ENCODE assay signal across 8 mouse cellular contexts in genomic region chr9:20652260-20652658, GRCm38 (mm10). TPM values are rescaled to one million over a fixed set of nuclear protein-coding genes. Genes with fewer than 3 reads are reported as not detected.
DNase-seq lines count a peak whose midpoint lies in the region; ATAC-seq and TF ChIP-seq lines count a peak whose summit lies in the region.

No protein-coding gene starts in this region.

- peak overlapping the region; percentile 71 for H3K9ac ChIP-seq in liver, adult 2 months (ENCODE audit: low read depth, low read length)
- H3K9ac ChIP-seq in embryonic facial prominence, embryonic 13.5 days = peak overlapping the region; percentile 91
- peak overlapping the region; percentile 83 for H3K9ac ChIP-seq in intestine, postnatal 0 days (ENCODE audit: low read depth, low read length)
- peak overlapping the region; percentile 78 for H3K9ac ChIP-seq in neural tube, embryonic 14.5 days (replicated peaks; ENCODE audit: low read depth, low read length)

- peaks cover 27% of the 10 kb centered on the region for H3K79me2 ChIP-seq in liver, adult 2 months (ENCODE audit: control insufficient read depth, insufficient read depth, low read length)

- peak overlapping the region; percentile 77 for H3K4me3 ChIP-seq in liver, adult 2 months (ENCODE audit: insufficient read depth, low read depth, low read length)
- peak overlapping the region; percentile 97 for H3K4me3 ChIP-seq in embryonic facial prominence, embryonic 13.5 days
- peak overlapping the region; percentile 93 for H3K4me3 ChIP-seq in intestine, postnatal 0 days (ENCODE audit: low read depth, low read length)
- peak overlapping the region; percentile 88 for H3K4me3 ChIP-seq in neural tube, embryonic 14.5 days (ENCODE audit: low read depth, low read length)

- DNase-seq in liver, adult 2 months (ENCODE audit: extremely low read depth, low read depth, low spot score) = no peak
- DNase-seq in liver = no peak
- DNase-seq in urinary bladder, postnatal 10 days (ENCODE audit: low spot score) = no peak
- DNase-seq in spleen, postnatal 36 days (ENCODE audit: low spot score in 2 of 2) = no peak

- no peaks in the 10 kb centered on the region for H3K36me3 ChIP-seq in liver, adult 2 months (ENCODE audit: control insufficient read depth, insufficient read depth, low read length)
- peaks cover 60% of the 10 kb centered on the region for H3K36me3 ChIP-seq in embryonic facial prominence, embryonic 13.5 days
- peaks cover 33% of the 10 kb centered on the region for H3K36me3 ChIP-seq in intestine, postnatal 0 days (ENCODE audit: control insufficient read depth, insufficient read depth)
- H3K36me3 ChIP-seq in neural tube, embryonic 14.5 days (ENCODE audit: control insufficient read depth, insufficient read depth, low read length) = peaks cover 29% of the 10 kb centered on the region; the same call in 1 of the 2 replicates

- TF ChIP-seq POLR2A in liver, adult 2 months (IDR thresholded peaks at IDR 0.05; ENCODE audit: extremely low read depth, insufficient read depth, low read length) = no peak

- peaks cover 12% of the 10 kb centered on the region for H3K4me1 ChIP-seq in liver, adult 2 months (ENCODE audit: control insufficient read depth, insufficient read depth, low read length)
- peaks cover 28% of the 10 kb centered on the region for H3K4me1 ChIP-seq in embryonic facial prominence, embryonic 13.5 days
- H3K4me1 ChIP-seq in intestine, postnatal 0 days (replicated peaks; ENCODE audit: control insufficient read depth, insufficient read depth, low read length) = peaks cover 8% of the 10 kb centered on the region; the same call in 1 of the 2 replicates
- H3K4me1 ChIP-seq in neural tube, embryonic 14.5 days (ENCODE audit: control insufficient read depth, insufficient read depth, low read length) = peaks cover 17% of the 10 kb centered on the region

- no peaks in the 10 kb centered on the region for H3K27me3 ChIP-seq in liver, adult 2 months (ENCODE audit: control insufficient read depth, insufficient read depth, low read length)
- no peaks in the 10 kb centered on the region for H3K27me3 ChIP-seq in embryonic facial prominence, embryonic 13.5 days
- H3K27me3 ChIP-seq in intestine, postnatal 0 days (replicated peaks; ENCODE audit: control insufficient read depth, insufficient read depth, low read length) = no peaks in the 10 kb centered on the region
- no peaks in the 10 kb centered on the region for H3K27me3 ChIP-seq in neural tube, embryonic 14.5 days (ENCODE audit: control insufficient read depth, insufficient read depth, low read length)

- H3K9me3 ChIP-seq in embryonic facial prominence, embryonic 13.5 days = no peaks in the 10 kb centered on the region
- no peaks in the 10 kb centered on the region for H3K9me3 ChIP-seq in intestine, postnatal 0 days (ENCODE audit: control insufficient read depth)
- no peaks in the 10 kb centered on the region for H3K9me3 ChIP-seq in neural tube, embryonic 14.5 days (ENCODE audit: control insufficient read depth, low read length)

- under 1% methylated on average over 25 of the region's 25 CpGs for WGBS in liver, adult 2 months
- WGBS in embryonic facial prominence, embryonic 13.5 days = under 1% methylated on average over 25 of the region's 25 CpGs
- 0% methylated on average over 19 of the region's 25 CpGs for WGBS in intestine, postnatal 0 days
- 1% methylated on average over 21 of the region's 25 CpGs for WGBS in neural tube, embryonic 14.5 days

- no peak for TF ChIP-seq CTCF in liver, adult 2 months (IDR thresholded peaks at IDR 0.05; ENCODE audit: low read depth, low read length)
- TF ChIP-seq CTCF in intestine, postnatal 0 days (IDR thresholded peaks at IDR 0.05; ENCODE audit: low read depth) = no peak

- no peak overlapping the region for H3K27ac ChIP-seq in liver, adult 2 months (replicated peaks; ENCODE audit: insufficient read depth, low read depth, low read length)
- no peak overlapping the region for H3K27ac ChIP-seq in embryonic facial prominence, embryonic 13.5 days
- H3K27ac ChIP-seq in intestine, postnatal 0 days (ENCODE audit: low read depth, low read length) = no peak overlapping the region
- H3K27ac ChIP-seq in neural tube, embryonic 14.5 days (ENCODE audit: low read depth, low read length) = peak overlapping the region; percentile 28; the same call in 1 of the 2 replicates

- H3K4me2 ChIP-seq in embryonic facial prominence, embryonic 13.5 days = peak overlapping the region; percentile 76
- H3K4me2 ChIP-seq in intestine, postnatal 0 days (replicated peaks; ENCODE audit: low read depth) = peak overlapping the region; percentile 79
- H3K4me2 ChIP-seq in neural tube, embryonic 14.5 days (ENCODE audit: low read depth, low read length) = peak overlapping the region; percentile 71

- ATAC-seq in embryonic facial prominence, embryonic 13.5 days (ENCODE audit: insufficient number of reproducible peaks, insufficient read depth, low FRiP score, low TSS enrichment, low read depth) = 0 out of 2 replicates have a peak, but pooled peaks have one; percentile 21
- peak; percentile 1; the same call in 1 of the 2 replicates for ATAC-seq in intestine, postnatal 0 days
- peak; percentile 32 for ATAC-seq in neural tube, embryonic 14.5 days (ENCODE audit: low read depth)
- ATAC-seq in monocyte, adult 5-6 weeks (replicated peaks; ENCODE audit: insufficient number of reproducible peaks, low FRiP score, low TSS enrichment, poor library complexity, severe bottlenecking) = no peak

RNA-seq across cellular contexts. Expression of gene Pin1, which starts 0.4 kb away (rescaled TPM):
- 7.4 and 8.1 TPM in 2 replicates for total RNA-seq in liver, adult 2 months (2014; rRNA removed)
- 9.0 and 9.5 TPM in 2 replicates for polyA plus RNA-seq in liver, adult 2 months (2012; rRNA removed)
- 48.3 and 52.3 TPM in 2 replicates for polyA plus RNA-seq in embryonic facial prominence, embryonic 13.5 days (2015; fragmentation: Nextera tagmentation; extraction: Ambion mirVana)
- polyA plus RNA-seq in intestine, postnatal 0 days (2015; fragmentation: Nextera tagmentation; extraction: Ambion mirVana) = 27.1 and 27.2 TPM in 2 replicates
- 61.1 and 68.8 TPM in 2 replicates for polyA plus RNA-seq in neural tube, embryonic 14.5 days (2014; fragmentation: Nextera tagmentation; extraction: Ambion mirVana)
- 7.1 to 11.7 TPM (median 8.4 TPM) in 3 replicates for total RNA-seq in monocyte, adult 5-6 weeks (2017)

RNA-seq across cellular contexts. Expression of gene Fbxl12, which starts 7.7 kb away (rescaled TPM):
- 2.7 and 2.8 TPM in 2 replicates for total RNA-seq in liver, adult 2 months (2014; rRNA removed)
- polyA plus RNA-seq in liver, adult 2 months (2012; rRNA removed) = 9.5 and 16.2 TPM in 2 replicates
- 15.5 and 17.7 TPM in 2 replicates for polyA plus RNA-seq in embryonic facial prominence, embryonic 13.5 days (2015; fragmentation: Nextera tagmentation; extraction: Ambion mirVana)
- polyA plus RNA-seq in intestine, postnatal 0 days (2015; fragmentation: Nextera tagmentation; extraction: Ambion mirVana) = 7.4 and 7.6 TPM in 2 replicates
- 9.6 and 10.6 TPM in 2 replicates for polyA plus RNA-seq in neural tube, embryonic 14.5 days (2014; fragmentation: Nextera tagmentation; extraction: Ambion mirVana)
- total RNA-seq in monocyte, adult 5-6 weeks (2017) = 12.6 to 30.1 TPM (median 19.3 TPM) in 3 replicates

RNA-seq across cellular contexts. Expression of gene Ubl5, which starts 9.6 kb away (rescaled TPM):
- 63.5 and 72.7 TPM in 2 replicates for total RNA-seq in liver, adult 2 months (2014; rRNA removed)
- 261 and 273 TPM in 2 replicates for polyA plus RNA-seq in liver, adult 2 months (2012; rRNA removed)
- 394 and 448 TPM in 2 replicates for polyA plus RNA-seq in embryonic facial prominence, embryonic 13.5 days (2015; fragmentation: Nextera tagmentation; extraction: Ambion mirVana)
- polyA plus RNA-seq in intestine, postnatal 0 days (2015; fragmentation: Nextera tagmentation; extraction: Ambion mirVana) = 557 and 578 TPM in 2 replicates
- 464 and 488 TPM in 2 replicates for polyA plus RNA-seq in neural tube, embryonic 14.5 days (2014; fragmentation: Nextera tagmentation; extraction: Ambion mirVana)
- 124 to 185 TPM (median 175 TPM) in 3 replicates for total RNA-seq in monocyte, adult 5-6 weeks (2017)
